Mouse (Mus musculus): Measurements from ENCODE around the gene Zfp987.

DNA sequence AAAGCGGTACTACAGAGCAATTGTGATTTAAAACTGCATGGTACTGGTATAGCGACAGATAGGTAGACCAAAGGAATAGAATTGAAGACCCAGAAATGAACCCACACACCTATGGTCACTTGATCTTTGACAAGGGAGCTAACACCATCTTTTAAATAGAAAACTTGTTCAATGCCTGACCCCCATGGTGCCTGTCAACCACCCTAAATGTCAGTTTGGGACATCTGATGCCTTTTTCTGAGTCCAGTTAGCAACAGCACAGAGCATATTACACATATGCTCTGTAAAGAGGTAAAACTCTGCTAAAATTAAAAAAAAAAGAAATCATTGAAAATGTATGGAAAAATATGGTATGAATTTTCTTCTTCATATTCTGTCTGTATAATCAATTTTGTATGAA, 41.8 kb upstream of the Zfp987 start:
- TF ChIP-seq GATA1 (IDR thresholded peaks at IDR 0.05; ENCODE audit: borderline replicate concordance, low read length) (no peak), FLI1 (IDR thresholded peaks at IDR 0.05; ENCODE audit: low read length) (no peak)

Measured in megakaryocyte, embryonic 14.5 days (primary cell).